Mouse (Mus musculus): Measurements from ENCODE around the gene Il13ra2. TPM values are rescaled to one million over a fixed set of nuclear protein-coding genes. Genes with fewer than 3 reads are reported as not detected.
"Not testable (repeated sequence)": the region's sequence is repeated elsewhere in the genome, so short reads cannot be mapped to it uniquely, and the experiment has no call there.

Gene Il13ra2
- 1.0 and 1.3 TPM in 2 replicates for polyA plus RNA-seq (2015; fragmentation: Nextera tagmentation; extraction: Ambion mirVana)

DNA sequence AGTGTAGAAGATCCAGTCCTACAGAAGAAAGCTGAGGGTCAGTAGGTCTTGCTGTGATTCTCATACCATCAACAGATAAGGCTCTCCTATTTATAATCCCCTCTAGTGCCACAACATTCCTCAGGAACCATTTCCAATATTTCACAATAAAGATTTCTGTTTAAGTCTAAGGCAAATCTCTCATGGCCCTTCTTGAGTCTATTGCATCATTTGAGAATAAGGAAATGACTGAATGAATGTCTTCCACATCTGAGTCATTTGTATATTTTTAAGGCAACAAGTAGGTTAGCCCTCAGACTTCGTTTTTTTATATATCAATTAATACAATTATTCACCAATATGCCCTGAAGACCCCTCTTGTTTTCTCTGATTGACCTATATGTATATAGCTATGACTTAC, at the start of gene Il13ra2:
Gene Il13ra2 (minus strand): TSS at position 64 of the 400 bp plus-strand sequence.
- no peak for DNase-seq (ENCODE audit: low spot score)

DNA sequence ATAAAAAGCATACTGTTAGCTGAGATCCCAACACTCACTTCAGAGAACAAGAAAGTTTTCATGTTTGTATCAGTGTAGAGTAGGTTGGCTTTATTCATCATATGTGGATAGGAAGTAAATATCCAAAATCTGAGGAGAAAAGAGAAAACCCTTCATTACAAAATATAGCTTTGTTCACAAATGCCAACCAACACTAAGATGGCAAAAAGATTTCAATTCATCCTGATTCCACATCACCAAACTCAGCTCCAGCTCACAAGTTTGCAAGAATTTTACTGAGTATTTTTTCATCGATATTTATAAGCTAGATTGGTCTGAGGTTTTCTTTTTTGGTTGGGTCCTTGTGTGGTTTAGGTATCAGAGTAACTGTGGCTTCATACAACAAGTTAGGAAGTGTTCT, 24.6 kb upstream of the Il13ra2 start, which contains the start of gene Vmn1r239-ps:
Gene Vmn1r239-ps (minus strand): TSS at position 101 of the 400 bp plus-strand sequence.
- DNase-seq (ENCODE audit: low spot score) = not testable (repeated sequence)

- DNase-seq (ENCODE audit: low spot score) = no peak
These were observed 14.4 kb upstream of the Il13ra2 start for GRCm38 (mm10) chrX:147443386-147443785.

DNA sequence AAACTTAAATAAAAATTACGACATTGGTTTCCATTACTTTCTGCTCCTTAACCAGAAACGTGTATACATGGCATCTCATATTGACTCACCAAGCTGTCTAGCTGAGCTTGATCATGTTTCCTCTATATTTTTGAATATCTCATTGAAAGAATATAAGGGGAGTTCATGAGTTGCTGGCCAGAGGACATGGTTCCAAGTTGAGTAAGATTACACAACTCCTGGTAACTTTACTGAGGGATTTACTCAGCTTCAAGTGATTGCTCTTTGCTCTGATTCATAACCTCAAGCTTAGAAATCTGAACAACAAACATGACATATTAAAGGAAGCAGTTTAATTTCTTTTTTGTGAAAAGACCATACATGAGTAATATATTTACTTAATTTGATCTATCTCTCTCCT, 6.4 kb upstream of the Il13ra2 start:
- DNase-seq (ENCODE audit: low spot score) = no peak

- no peak for DNase-seq (ENCODE audit: low spot score)
These were observed 761 bp upstream of the Il13ra2 start for GRCm38 (mm10) chrX:147429753-147430152.

DNA sequence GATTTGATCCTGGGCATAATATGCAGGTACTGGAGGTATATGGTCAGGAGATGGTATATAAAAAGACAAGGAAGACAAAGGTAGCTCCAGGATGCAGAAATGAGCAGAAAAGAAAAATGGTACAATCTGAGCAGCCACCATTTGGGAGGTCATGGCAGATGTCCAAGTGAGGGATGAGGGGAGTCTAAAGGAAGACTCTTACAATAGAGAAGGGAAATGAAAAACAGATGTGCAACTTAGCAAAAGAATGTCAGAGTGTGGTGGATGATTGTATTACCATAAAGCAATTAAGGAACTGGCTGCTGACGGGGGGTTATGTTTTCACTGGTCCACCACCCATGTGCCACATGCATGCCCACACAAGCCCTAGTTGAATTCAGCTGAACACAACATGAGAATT, 35.5 kb downstream of the Il13ra2 start:
- DNase-seq (ENCODE audit: low spot score) = no peak

- no peak for DNase-seq (ENCODE audit: low spot score)
These were observed 79.8 kb downstream of the Il13ra2 start for GRCm38 (mm10) chrX:147349167-147349566.

Other genes with a start within 250 kb of the Il13ra2 start
- not detected in 2 replicates for gene Vmn1r239-ps, start 24.5 kb upstream of the Il13ra2 start, polyA plus RNA-seq (2015; fragmentation: Nextera tagmentation; extraction: Ambion mirVana)
- 0.98 and 1.8 TPM in 2 replicates for gene Lrch2, start 124.9 kb upstream of the Il13ra2 start, polyA plus RNA-seq (2015; fragmentation: Nextera tagmentation; extraction: Ambion mirVana)